Mouse (Mus musculus): ENCODE results near the gene Brcc3. TPM values are rescaled to one million over a fixed set of nuclear protein-coding genes. Genes with fewer than 3 reads are reported as not detected.
"Not testable (repeated sequence)": the region's sequence is repeated elsewhere in the genome, so short reads cannot be mapped to it uniquely, and the experiment has no call there.

Gene Brcc3
- polyA plus RNA-seq, 1 experiment from 2014 or later = 46.2 TPM

DNA sequence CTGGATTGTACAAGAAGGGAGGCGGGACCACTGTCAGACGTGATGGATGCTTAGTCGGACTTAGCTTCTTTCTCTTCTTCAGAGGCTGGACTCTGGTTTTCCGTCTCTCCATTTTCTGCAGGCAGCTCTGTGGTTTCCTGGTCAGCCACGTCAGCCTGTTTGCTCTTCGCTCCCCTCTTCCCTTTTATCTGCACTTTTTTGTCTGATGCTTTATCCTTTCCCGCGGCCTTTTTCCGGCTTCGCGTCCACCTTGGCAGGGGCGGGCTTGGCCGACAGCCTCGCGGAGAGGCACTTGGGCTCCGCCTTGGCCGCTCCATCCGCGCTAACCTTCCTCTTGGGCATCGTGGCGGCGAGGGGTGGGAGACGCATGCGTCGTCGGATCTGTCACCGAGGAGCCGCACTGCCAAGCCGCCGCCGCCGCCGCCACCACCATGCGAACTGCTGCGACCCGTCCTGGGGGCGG, 58.8 kb downstream of the Brcc3 start:
- Histone ChIP-seq H3K27ac (replicated peaks) (peak overlapping the region; percentile 81), H3K9ac (peak overlapping the region; percentile 45; the same call in 1 of the 2 replicates), H3K4me3 (peak overlapping the region; percentile 43), H3K4me2 (peak overlapping the region; percentile 51)
- ATAC-seq (ENCODE audit: low FRiP score, low read depth) = peak; percentile 97
- not testable (repeated sequence) for H3K4me1 ChIP-seq (replicated peaks); H3K36me3 ChIP-seq; H3K9me3 ChIP-seq; H3K27me3 ChIP-seq
- 14% methylated on average over 37 of the region's 37 CpGs for WGBS

DNA sequence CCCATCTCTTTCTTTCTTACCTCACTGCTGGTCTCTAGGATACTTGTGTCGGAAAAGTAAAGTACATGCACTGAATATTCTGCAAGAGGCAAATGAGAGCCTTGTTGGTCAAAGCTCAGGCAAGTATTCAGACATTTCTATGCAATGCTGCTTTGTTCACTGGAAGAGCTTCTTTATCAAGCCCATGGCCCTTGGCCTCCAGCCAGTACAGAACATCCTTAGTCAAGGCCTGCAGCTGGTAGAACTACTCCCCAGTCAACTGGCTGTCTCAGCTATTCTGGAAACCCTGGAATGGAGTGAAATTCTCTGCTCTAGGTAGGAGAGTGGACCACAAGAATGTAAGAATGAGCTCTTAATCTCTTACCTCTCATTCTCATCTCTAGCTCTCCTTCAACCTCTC, 73.5 kb downstream of the Brcc3 start:
- Histone ChIP-seq H3K27me3 (no peaks in the 10 kb centered on the region), H3K27ac (replicated peaks) (no peak overlapping the region), H3K9ac (no peak overlapping the region), H3K4me3 (no peak overlapping the region), H3K4me1 (replicated peaks) (no peaks in the 10 kb centered on the region), H3K9me3 (no peaks in the 10 kb centered on the region), H3K36me3 (no peaks in the 10 kb centered on the region), H3K4me2 (no peak overlapping the region)
- ATAC-seq (ENCODE audit: low FRiP score, low read depth) = no peak
- 78% methylated on average over 1 of the region's 1 CpGs for WGBS

Other genes with a start within 250 kb of the Brcc3 start
- 29.2 and 37.0 TPM in 2 replicates for gene Fundc2, start 34.2 kb upstream of the Brcc3 start, polyA plus RNA-seq (2015; fragmentation: Nextera tagmentation; extraction: Ambion mirVana)
- 1.4 and 1.5 TPM in 2 replicates for gene F8, start 34.0 kb upstream of the Brcc3 start, polyA plus RNA-seq (2015; fragmentation: Nextera tagmentation; extraction: Ambion mirVana)
- gene Cmc4, start within 50 bp of the Brcc3 start, polyA plus RNA-seq (2015; fragmentation: Nextera tagmentation; extraction: Ambion mirVana) = 22.9 and 24.6 TPM in 2 replicates
- gene Mtcp1, start within 50 bp of the Brcc3 start, polyA plus RNA-seq (2015; fragmentation: Nextera tagmentation; extraction: Ambion mirVana) = 5.9 and 6.0 TPM in 2 replicates
- gene Vbp1, start 97.7 kb downstream of the Brcc3 start, polyA plus RNA-seq (2015; fragmentation: Nextera tagmentation; extraction: Ambion mirVana) = 287 and 297 TPM in 2 replicates
- gene Rab39b, start 161.6 kb downstream of the Brcc3 start, polyA plus RNA-seq (2015; fragmentation: Nextera tagmentation; extraction: Ambion mirVana) = 24.8 and 24.9 TPM in 2 replicates

All from hindbrain, embryonic 15.5 days (tissue).